Mouse (Mus musculus) lung, postnatal 4 days (tissue): ENCODE results near the gene Crybg1.
A peak's percentile ranks its signal among the peaks of the same experiment; 100 is the strongest.

Experiments
- DNase-seq, 2 experiments: peaks; one replicate each; pipeline ENCODE4 v3.0.0; 2021

Gene Crybg1

GRCm38 (mm10) chr10:44148337-44149317 lies at the start of gene Crybg1:
Gene Crybg1, minus strand, starts transcription at chr10:44148853.
- peak; percentile 71 to 79 for DNase-seq

GRCm38 (mm10) chr10:44177365-44177764 lies 28.7 kb upstream of the Crybg1 start:
- DNase-seq: no peak

- DNase-seq: no peak
Measured at GRCm38 (mm10) chr10:44176548-44176947, 27.9 kb upstream of the Crybg1 start.

GRCm38 (mm10) chr10:44176120-44176519 lies 27.5 kb upstream of the Crybg1 start:
- no peak for DNase-seq

- DNase-seq: no peak
Measured at GRCm38 (mm10) chr10:44170145-44170544, 21.5 kb upstream of the Crybg1 start.

GRCm38 (mm10) chr10:44167061-44167460 lies 18.4 kb upstream of the Crybg1 start:
- no peak for DNase-seq

- DNase-seq: no peak
Measured at GRCm38 (mm10) chr10:44164258-44164975, 15.8 kb upstream of the Crybg1 start.

GRCm38 (mm10) chr10:44163028-44163427 lies 14.4 kb upstream of the Crybg1 start:
- DNase-seq: no peak

- DNase-seq: no peak
Measured at GRCm38 (mm10) chr10:44160150-44160549, 11.5 kb upstream of the Crybg1 start.

- DNase-seq: no peak
Measured at GRCm38 (mm10) chr10:44157489-44157888, 8.8 kb upstream of the Crybg1 start.

- no peak for DNase-seq
Measured at GRCm38 (mm10) chr10:44150501-44150900, 1.8 kb upstream of the Crybg1 start.

- DNase-seq: no peak
Measured at GRCm38 (mm10) chr10:44143401-44143800, 5.3 kb downstream of the Crybg1 start.

- DNase-seq: no peak
Measured at GRCm38 (mm10) chr10:44138137-44138855, 10.4 kb downstream of the Crybg1 start.

GRCm38 (mm10) chr10:44126047-44126446 lies 22.6 kb downstream of the Crybg1 start:
- no peak for DNase-seq

GRCm38 (mm10) chr10:44124400-44124933 lies 24.2 kb downstream of the Crybg1 start:
- DNase-seq: no peak

- no peak for DNase-seq
Measured at GRCm38 (mm10) chr10:44118616-44119015, 30.0 kb downstream of the Crybg1 start.

- DNase-seq: no peak
Measured at GRCm38 (mm10) chr10:44116796-44117195, 31.9 kb downstream of the Crybg1 start.

- peak in 1 of 2 experiments; percentile 25 for DNase-seq
Measured at GRCm38 (mm10) chr10:44114611-44115010, 34.0 kb downstream of the Crybg1 start.

GRCm38 (mm10) chr10:44112005-44112675 lies 36.5 kb downstream of the Crybg1 start:
- no peak for DNase-seq

- no peak for DNase-seq
Measured at GRCm38 (mm10) chr10:44111168-44111567, 37.5 kb downstream of the Crybg1 start.

GRCm38 (mm10) chr10:44110460-44110859 lies 38.2 kb downstream of the Crybg1 start:
- no peak for DNase-seq

GRCm38 (mm10) chr10:44094794-44095193 lies 53.9 kb downstream of the Crybg1 start:
- no peak for DNase-seq
